Mouse (Mus musculus) kidney, adult 2 months (tissue): Measurements from ENCODE around the gene Irf2. TPM values are rescaled to one million over a fixed set of nuclear protein-coding genes. Genes with fewer than 3 reads are reported as not detected.

Experiments used
- DNase-seq: peaks from one replicate; pipeline ENCODE4 v3.0.0; 2021
- H3K27ac ChIP-seq: fragments of 200-500 bp; 2 replicates; pipeline ENCODE4 v1.5.1; 2012; ENCODE audit warnings: low read depth, low read length, control low read depth, inconsistent platforms; ENCODE audit not compliant: insufficient read depth
- H3K27me3 ChIP-seq: fragments of 200-500 bp; replicated peaks from 2 replicates; pipeline ENCODE4 v1.6.1; 2012; ENCODE audit warnings: mild to moderate bottlenecking, moderate library complexity, low read length, inconsistent platforms; ENCODE audit not compliant: control insufficient read depth, insufficient read depth
- H3K36me3 ChIP-seq: fragments of 200-500 bp; 2 replicates; pipeline ENCODE4 v1.6.1; 2012; ENCODE audit warnings: mild to moderate bottlenecking, moderate library complexity, low read length, inconsistent platforms; ENCODE audit not compliant: control insufficient read depth, insufficient read depth
- H3K4me1 ChIP-seq: fragments of 200-500 bp; 2 replicates; pipeline ENCODE4 v1.6.1; 2011; ENCODE audit warnings: low read length; ENCODE audit not compliant: control insufficient read depth, insufficient read depth
- H3K4me3 ChIP-seq: fragments of 200-500 bp; 2 replicates; pipeline ENCODE4 v1.5.1; 2011; ENCODE audit warnings: mild to moderate bottlenecking, low read depth, low read length, control low read depth; ENCODE audit not compliant: insufficient read depth
- CTCF ChIP-seq: fragments of 200-500 bp; conservative IDR thresholded peaks from 2 replicates; pipeline ENCODE4 v1.5.1; 2011; ENCODE audit warnings: low read depth, mild to moderate bottlenecking, control low read depth, low read length, moderate library complexity, mixed read lengths; ENCODE audit not compliant: insufficient read depth, insufficient read length
- POLR2A ChIP-seq: fragments of 200-500 bp; IDR thresholded peaks from one replicate; pipeline ENCODE4 v1.6.1; 2011; ENCODE audit warnings: low read depth, low read length, control low read depth
- WGBS: fragments of 180-500 bp; shearing (Covaris S2); methylation state at CpG from one replicate; pipeline ENCODE4 v1.1.7; 2018; 5-methylcytosine and 5-hydroxymethylcytosine counted together
- polyA plus RNA-seq: library from polyadenylated mRNA; depleted of rRNA; stranded (reverse); fragments of >200 nt; gene quantifications from 2 replicates; pipeline ENCODE4 v1.2.3, GENCODE M21; 2012

Gene Irf2
- polyA plus RNA-seq, 1 experiment = 12.6 TPM

GRCm38 (mm10) chr8:46875615-46876293 is 136.2 kb downstream of the Irf2 start:
- H3K27me3 ChIP-seq = no peaks in the 10 kb centered on the region
- no peaks in the 10 kb centered on the region for H3K36me3 ChIP-seq
- peak; percentile 42 for DNase-seq
- no peaks in the 10 kb centered on the region for H3K4me1 ChIP-seq
- WGBS = 49% methylated on average over 2 of the region's 2 CpGs
- no peak overlapping the region for H3K4me3 ChIP-seq
- TF ChIP-seq CTCF = no peak
- no peak for TF ChIP-seq POLR2A
- no peak overlapping the region for H3K27ac ChIP-seq

GRCm38 (mm10) chr8:46881348-46881747 is 141.8 kb downstream of the Irf2 start:
- peak; percentile 10 for DNase-seq
- no peaks in the 10 kb centered on the region for H3K27me3 ChIP-seq
- no peaks in the 10 kb centered on the region; the same call in 1 of the 2 replicates for H3K4me1 ChIP-seq
- no peaks in the 10 kb centered on the region for H3K36me3 ChIP-seq
- H3K27ac ChIP-seq = no peak overlapping the region
- no peak overlapping the region for H3K4me3 ChIP-seq
- 87% methylated on average over 6 of the region's 6 CpGs for WGBS
- no peak for TF ChIP-seq CTCF
- TF ChIP-seq POLR2A = no peak

GRCm38 (mm10) chr8:46881755-46882419 is 142.4 kb downstream of the Irf2 start:
- Histone ChIP-seq H3K4me1 (no peaks in the 10 kb centered on the region; the same call in 1 of the 2 replicates), H3K27ac (no peak overlapping the region), H3K4me3 (no peak overlapping the region), H3K36me3 (no peaks in the 10 kb centered on the region), H3K27me3 (no peaks in the 10 kb centered on the region)
- no peak for DNase-seq
- WGBS = 78% methylated on average over 8 of the region's 8 CpGs
- TF ChIP-seq CTCF (no peak), POLR2A (no peak)

GRCm38 (mm10) chr8:46882743-46883142 is 143.2 kb downstream of the Irf2 start:
- peak; percentile 15 for DNase-seq
- H3K27me3 ChIP-seq = no peaks in the 10 kb centered on the region
- 43% methylated on average over 5 of the region's 5 CpGs for WGBS
- H3K36me3 ChIP-seq = no peaks in the 10 kb centered on the region
- H3K4me1 ChIP-seq = no peaks in the 10 kb centered on the region; the same call in 1 of the 2 replicates
- H3K4me3 ChIP-seq = no peak overlapping the region
- TF ChIP-seq CTCF (no peak), POLR2A (no peak)
- no peak overlapping the region for H3K27ac ChIP-seq

GRCm38 (mm10) chr8:46883232-46884000 is 143.9 kb downstream of the Irf2 start:
- H3K27me3 ChIP-seq = no peaks in the 10 kb centered on the region
- no peaks in the 10 kb centered on the region; the same call in 1 of the 2 replicates for H3K4me1 ChIP-seq
- no peak overlapping the region for H3K4me3 ChIP-seq
- 88% methylated on average over 9 of the region's 9 CpGs for WGBS
- no peaks in the 10 kb centered on the region for H3K36me3 ChIP-seq
- DNase-seq = peak; percentile 12
- H3K27ac ChIP-seq = no peak overlapping the region
- TF ChIP-seq POLR2A (no peak), CTCF (no peak)

- Histone ChIP-seq H3K4me3 (no peak overlapping the region), H3K36me3 (no peaks in the 10 kb centered on the region), H3K27me3 (no peaks in the 10 kb centered on the region), H3K27ac (no peak overlapping the region), H3K4me1 (no peaks in the 10 kb centered on the region; the same call in 1 of the 2 replicates)
- no peak for TF ChIP-seq CTCF
- TF ChIP-seq POLR2A = no peak
- no peak for DNase-seq
- 88% methylated on average over 2 of the region's 2 CpGs for WGBS
Observed at GRCm38 (mm10) chr8:46885786-46886185, 146.3 kb downstream of the Irf2 start.

- DNase-seq = peak; percentile 8
- H3K36me3 ChIP-seq = no peaks in the 10 kb centered on the region
- WGBS = 94% methylated on average over 1 of the region's 1 CpGs
- TF ChIP-seq POLR2A = no peak
- H3K27me3 ChIP-seq = no peaks in the 10 kb centered on the region
- no peak overlapping the region for H3K27ac ChIP-seq
- no peaks in the 10 kb centered on the region; the same call in 1 of the 2 replicates for H3K4me1 ChIP-seq
- H3K4me3 ChIP-seq = no peak overlapping the region
Observed at GRCm38 (mm10) chr8:46886216-46886615, 146.7 kb downstream of the Irf2 start.
